Mouse (Mus musculus): ENCODE data around the gene Mphosph9. TPM values are rescaled to one million over a fixed set of nuclear protein-coding genes. Genes with fewer than 3 reads are reported as not detected.
"Not testable (repeated sequence)": the region's sequence is repeated elsewhere in the genome, so short reads cannot be mapped to it uniquely, and the experiment has no call there.

The Mphosph9 gene
- total RNA-seq, 2 experiments from 2014 or later, result 4.8 to 6.1 TPM

- no peak for DNase-seq
These were observed 93.0 kb downstream of the Mphosph9 start for GRCm38 (mm10) chr5:124234778-124235177.

GRCm38 (mm10) chr5:124233874-124234661 lies 93.7 kb downstream of the Mphosph9 start:
- DNase-seq, result no peak

DNA sequence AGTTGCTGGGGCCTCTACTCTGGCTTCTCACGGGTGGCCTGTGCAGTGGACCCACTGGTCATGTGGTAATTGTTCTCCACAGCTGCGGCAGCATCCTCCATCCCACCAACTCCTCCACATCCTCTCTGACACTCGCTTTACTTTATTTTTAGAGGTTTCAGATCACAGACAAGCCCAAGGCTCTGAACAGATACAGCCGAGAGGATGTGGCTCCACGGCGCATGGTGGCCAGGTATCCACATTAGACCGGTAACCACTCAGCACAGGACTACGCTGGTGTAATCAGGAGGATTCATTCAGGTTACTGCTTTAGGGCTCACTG lies 94.7 kb downstream of the Mphosph9 start:
- no peak for DNase-seq

GRCm38 (mm10) chr5:124232360-124233143 lies 95.2 kb downstream of the Mphosph9 start:
- DNase-seq, result no peak

DNA sequence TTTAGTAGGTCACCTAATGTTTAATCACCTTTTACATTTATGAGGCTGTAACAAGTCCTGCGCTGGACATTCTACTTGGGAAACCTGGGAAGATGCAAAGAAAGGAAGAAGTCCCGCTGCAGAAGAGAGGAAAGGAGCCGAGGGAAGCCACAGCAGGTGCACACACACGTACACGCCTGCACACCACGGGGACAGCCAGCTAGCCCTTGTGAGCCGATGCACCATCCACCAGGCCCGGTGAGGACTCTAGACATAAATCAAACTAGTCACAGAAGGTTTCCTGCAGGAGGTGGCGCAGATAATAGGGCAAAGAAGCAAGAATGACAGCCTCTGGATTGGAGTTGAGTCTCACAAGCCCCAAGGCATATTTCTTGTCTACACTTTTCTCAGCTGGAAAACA lies 97.3 kb downstream of the Mphosph9 start:
- no peak for DNase-seq

DNA sequence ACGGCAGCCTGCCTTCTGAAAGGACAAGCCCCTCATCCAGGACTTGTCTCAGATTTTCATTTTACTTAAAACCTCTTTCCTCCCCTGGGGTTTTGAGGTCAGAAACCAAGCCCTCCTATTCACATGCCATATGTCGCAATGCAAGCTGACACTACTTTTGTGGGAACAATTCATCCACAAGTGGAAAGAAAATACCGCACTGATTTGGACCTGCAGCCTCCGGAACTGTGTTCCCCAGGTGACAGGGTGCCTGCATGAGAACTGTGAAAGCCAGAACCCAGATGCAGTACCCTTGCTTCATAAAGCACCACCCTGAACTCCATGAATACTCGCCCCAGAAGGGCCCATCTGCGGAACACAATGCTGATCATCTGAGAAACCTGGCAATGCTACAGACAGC lies 100.6 kb downstream of the Mphosph9 start:
- DNase-seq, result no peak

DNA sequence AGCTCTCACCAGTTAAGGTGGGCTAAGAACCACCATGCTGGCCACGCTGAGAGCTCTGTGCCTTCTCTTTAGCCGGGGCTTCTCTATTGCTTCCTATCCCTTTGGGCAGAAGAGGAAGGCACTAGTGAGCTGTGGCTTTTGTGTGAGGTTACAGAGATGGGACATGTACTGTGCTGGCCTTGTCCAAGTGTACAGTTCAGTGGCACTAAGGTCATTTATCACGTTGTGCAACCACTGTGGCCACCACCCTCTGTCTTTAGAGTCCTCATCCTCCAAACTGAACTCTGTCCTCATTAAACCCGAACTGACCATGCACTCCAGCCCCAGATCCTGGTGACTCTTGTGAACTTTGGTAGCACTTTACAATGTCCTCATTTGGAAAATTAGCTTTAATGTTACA lies 101.3 kb downstream of the Mphosph9 start:
- no peak for DNase-seq

GRCm38 (mm10) chr5:124225891-124226290 lies 101.9 kb downstream of the Mphosph9 start:
- DNase-seq, result no peak

GRCm38 (mm10) chr5:124224321-124225092 lies 103.3 kb downstream of the Mphosph9 start:
- DNase-seq, result no peak

GRCm38 (mm10) chr5:124223574-124223973 lies 104.2 kb downstream of the Mphosph9 start:
- DNase-seq, result no peak

- DNase-seq, result peak; percentile 46
These were observed 105.1 kb downstream of the Mphosph9 start for GRCm38 (mm10) chr5:124222696-124223095.

GRCm38 (mm10) chr5:124221736-124222040 lies 106.1 kb downstream of the Mphosph9 start:
- no peak for DNase-seq

DNA sequence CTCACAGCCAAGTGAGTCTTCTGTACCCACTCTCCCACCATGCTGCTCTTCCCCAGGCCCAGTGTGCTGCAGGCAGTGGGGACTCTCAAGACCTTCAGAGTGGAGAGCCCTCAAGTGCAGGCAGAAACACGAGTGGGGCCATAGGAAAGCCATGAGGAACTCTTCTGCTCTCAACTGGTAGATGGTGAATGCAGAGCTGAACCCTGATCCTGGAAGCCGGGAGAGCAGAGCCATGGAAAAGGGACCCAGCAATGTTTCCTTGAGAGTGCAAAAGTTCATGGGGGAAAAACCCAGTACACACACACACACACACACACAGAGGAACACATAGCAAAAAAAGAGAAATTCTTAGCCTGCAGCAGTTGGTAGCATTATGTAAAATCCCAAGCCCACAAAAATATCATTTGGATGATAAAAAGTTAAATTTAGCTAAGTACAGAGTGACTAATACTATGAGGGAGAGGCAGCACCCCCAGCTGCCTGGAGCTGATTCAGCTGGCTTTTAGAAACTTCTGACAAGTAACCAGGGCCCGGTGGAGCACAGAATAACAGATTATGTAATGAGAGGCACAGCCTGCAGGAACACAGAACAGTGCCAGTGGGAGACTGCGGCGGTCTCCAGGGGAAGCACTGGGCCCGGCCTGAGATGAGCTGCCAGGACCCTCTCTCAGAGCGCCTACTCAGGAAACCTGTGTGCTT lies 106.6 kb downstream of the Mphosph9 start:
- peak; percentile 69 for DNase-seq

DNA sequence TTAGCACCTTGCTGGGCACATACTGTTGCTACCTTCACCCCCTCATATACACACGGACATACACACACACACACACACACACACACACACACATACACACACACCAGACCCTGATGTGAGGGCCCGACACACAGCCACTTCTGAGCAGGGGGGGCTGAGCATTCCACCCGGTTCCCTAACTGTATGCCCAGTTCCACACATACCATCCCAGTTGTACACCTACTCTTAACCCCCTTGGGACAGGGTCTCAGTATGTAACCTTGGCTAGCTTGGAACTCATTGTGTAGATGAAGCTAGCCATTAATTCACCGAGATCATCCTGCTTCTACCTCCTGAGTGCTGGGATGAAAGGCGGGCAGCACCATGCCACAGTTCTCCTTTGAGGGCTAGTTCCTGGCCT lies 107.2 kb downstream of the Mphosph9 start:
- DNase-seq, result no peak

DNA sequence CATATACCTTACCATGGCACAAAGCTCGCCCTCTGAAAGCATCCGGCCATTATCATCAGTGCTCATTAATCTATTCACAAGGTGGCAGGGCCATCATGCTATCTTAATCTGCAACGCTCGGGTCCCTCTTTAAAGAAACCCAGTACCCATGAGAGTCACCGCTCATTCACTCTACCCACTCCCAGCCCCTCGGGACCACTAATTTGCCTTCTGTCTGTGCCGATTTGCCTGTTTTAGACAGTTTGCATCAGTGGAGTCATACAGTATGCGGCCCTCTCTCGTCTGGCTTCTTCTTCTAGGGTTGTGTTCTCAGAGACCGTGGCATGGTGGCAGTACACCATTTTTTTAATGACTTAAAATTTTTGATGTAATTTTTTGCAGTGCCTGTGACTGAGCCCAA lies 108.3 kb downstream of the Mphosph9 start:
- DNase-seq, result no peak

DNA sequence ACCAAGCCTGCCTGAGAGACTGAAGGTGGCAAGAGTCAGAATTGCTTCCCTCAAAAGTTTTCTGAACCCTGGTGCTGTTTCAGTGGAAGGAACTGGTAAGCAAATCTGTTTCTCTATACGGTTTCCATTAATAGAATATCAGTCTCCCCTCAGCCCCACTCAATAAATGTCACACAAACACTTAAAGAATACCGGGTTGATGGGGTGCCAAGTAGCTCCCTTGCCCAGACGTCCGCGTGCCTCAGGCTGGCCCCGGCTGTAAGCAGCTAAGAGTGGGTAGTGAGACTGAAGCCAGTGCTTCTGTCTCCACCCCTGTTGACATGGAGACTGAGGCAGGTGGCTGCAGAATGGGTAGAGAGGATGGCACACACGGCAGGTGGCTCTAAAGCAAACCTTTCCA lies 108.8 kb downstream of the Mphosph9 start:
- no peak for DNase-seq

DNA sequence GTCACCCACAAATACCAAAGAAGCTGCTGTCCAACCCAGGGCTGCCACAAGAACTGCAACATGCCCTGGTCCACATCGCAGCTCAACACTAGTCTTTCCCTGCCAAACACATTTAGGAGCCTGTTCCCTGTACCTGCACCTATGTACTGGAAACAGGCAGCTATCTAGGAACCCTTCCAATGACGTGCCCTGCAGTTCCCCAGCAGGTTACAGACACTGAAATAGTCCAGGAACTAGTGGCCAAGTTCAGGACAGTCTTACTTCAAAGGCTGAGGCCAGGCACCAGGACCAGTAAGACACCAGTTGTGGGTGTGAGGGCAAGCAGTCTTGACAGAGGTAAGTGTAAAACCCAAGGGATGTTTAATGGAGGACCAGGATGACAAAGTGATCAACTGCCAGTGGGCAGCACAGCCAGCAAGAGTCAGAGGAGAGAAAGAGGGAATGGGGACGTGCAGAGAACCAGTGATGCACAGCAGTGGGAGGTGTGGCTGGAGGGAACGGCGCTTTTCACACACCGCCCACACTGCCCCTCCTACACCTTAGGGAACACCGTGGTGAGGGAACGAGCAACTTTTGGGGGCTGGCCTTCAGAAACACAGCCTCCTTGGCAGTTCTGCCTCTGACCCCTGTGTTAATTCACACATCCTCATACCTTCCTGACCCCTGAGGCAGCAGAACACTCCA lies 110.1 kb downstream of the Mphosph9 start:
- no peak for DNase-seq

DNA sequence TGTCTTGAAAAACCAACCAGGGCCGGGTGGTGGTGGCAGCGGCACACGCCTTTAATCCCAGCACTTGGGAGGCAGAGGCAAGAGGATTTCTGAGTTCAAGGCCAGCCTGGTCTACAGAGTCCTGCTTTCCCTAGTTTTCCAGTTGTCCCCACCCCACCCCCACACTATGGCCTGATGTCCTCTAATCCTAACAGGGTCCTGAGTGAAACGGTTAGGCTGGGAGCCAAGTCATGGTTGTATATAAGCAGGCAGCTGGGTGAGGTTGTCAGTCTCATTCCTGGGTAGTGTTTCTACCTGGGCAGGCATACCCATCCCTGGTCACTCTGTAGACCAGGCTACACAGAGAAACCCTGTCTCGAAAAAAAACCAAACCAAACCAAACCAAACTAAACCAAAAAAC lies 110.7 kb downstream of the Mphosph9 start:
- not testable (repeated sequence) for DNase-seq

GRCm38 (mm10) chr5:124216403-124216802 lies 111.4 kb downstream of the Mphosph9 start:
- no peak for DNase-seq

- no peak for DNase-seq
These were observed 112.1 kb downstream of the Mphosph9 start for GRCm38 (mm10) chr5:124215647-124216046.

- DNase-seq, result no peak
These were observed 113.1 kb downstream of the Mphosph9 start for GRCm38 (mm10) chr5:124214516-124215145.

Data from gastrocnemius, postnatal 10 days (tissue).